Mouse (Mus musculus) neural tube, embryonic 12.5 days (tissue): Measurements from ENCODE around the gene Themis3. TPM values are rescaled to one million over a fixed set of nuclear protein-coding genes. Genes with fewer than 3 reads are reported as not detected.
"Not testable (repeated sequence)": the region's sequence is repeated elsewhere in the genome, so short reads cannot be mapped to it uniquely, and the experiment has no call there.

Experiments
- ATAC-seq: fragments of 200-750 bp; cut with Nextera tagmentation; 2 replicates; pipeline ENCODE4 v1.8.0; 2017; ENCODE audit warnings: low read depth, mild to moderate bottlenecking, moderate TSS enrichment, moderate library complexity; ENCODE audit not compliant: low FRiP score
- H3K27ac ChIP-seq: fragments of 300-500 bp; sonication (generic); 2 replicates; pipeline ENCODE4 v1.5.1; 2016
- H3K27me3 ChIP-seq: fragments of 300-500 bp; sonication (generic); replicated peaks from 2 replicates; pipeline ENCODE4 v1.6.1; 2016; ENCODE audit warnings: mild to moderate bottlenecking
- H3K36me3 ChIP-seq: fragments of 300-500 bp; sonication (generic); 2 replicates; pipeline ENCODE4 v1.6.1; 2016; ENCODE audit warnings: mild to moderate bottlenecking
- H3K4me1 ChIP-seq: fragments of 300-500 bp; sonication (generic); 2 replicates; pipeline ENCODE4 v1.6.1; 2016
- H3K4me2 ChIP-seq: fragments of 300-500 bp; sonication (generic); replicated peaks from 2 replicates; pipeline ENCODE4 v1.6.1; 2016; ENCODE audit warnings: mild to moderate bottlenecking
- H3K4me3 ChIP-seq: fragments of 300-500 bp; sonication (generic); 2 replicates; pipeline ENCODE4 v1.5.1; 2016
- H3K9ac ChIP-seq: fragments of 300-500 bp; sonication (generic); 2 replicates; pipeline ENCODE4 v1.6.1; 2016; ENCODE audit warnings: mild to moderate bottlenecking
- H3K9me3 ChIP-seq: fragments of 300-500 bp; sonication (generic); 2 replicates; pipeline ENCODE4 v1.6.1; 2016; ENCODE audit warnings: mild to moderate bottlenecking
- WGBS: fragments of 180-500 bp; shearing (Covaris S2); methylation state at CpG from one replicate; pipeline ENCODE4 v1.1.7; 2016; 5-methylcytosine and 5-hydroxymethylcytosine counted together
- polyA plus RNA-seq: library from polyadenylated mRNA; unstranded; fragments of >200 nt; fragmentation: Nextera tagmentation; extraction: Ambion mirVana; gene quantifications from 2 replicates; pipeline ENCODE4 v1.2.1, GENCODE M21; 2016

The Themis3 gene
- polyA plus RNA-seq, 1 experiment from 2014 or later = not detected

GRCm38 (mm10) chr17:66532285-66532684 is 62.1 kb downstream of the Themis3 start:
- H3K27ac ChIP-seq = no peak overlapping the region
- ATAC-seq = no peak
- no peak overlapping the region for H3K4me3 ChIP-seq
- 100% methylated on average over 1 of the region's 1 CpGs for WGBS
- H3K9ac ChIP-seq = no peak overlapping the region
- 0 out of 2 replicates have a peak, but pooled peaks cover 6% of the 10 kb centered on the region for H3K9me3 ChIP-seq
- H3K36me3 ChIP-seq = no peaks in the 10 kb centered on the region
- no peaks in the 10 kb centered on the region for H3K4me1 ChIP-seq
- H3K4me2 ChIP-seq = no peak overlapping the region
- no peaks in the 10 kb centered on the region for H3K27me3 ChIP-seq

GRCm38 (mm10) chr17:66523396-66523795 is 71.0 kb downstream of the Themis3 start:
- Histone ChIP-seq H3K9ac (no peak overlapping the region), H3K36me3 (no peaks in the 10 kb centered on the region), H3K4me3 (no peak overlapping the region), H3K4me2 (no peak overlapping the region), H3K27me3 (no peaks in the 10 kb centered on the region), H3K27ac (no peak overlapping the region), H3K9me3 (no peaks in the 10 kb centered on the region), H3K4me1 (peaks cover 6% of the 10 kb centered on the region)
- ATAC-seq = no peak
- WGBS = 80% methylated on average over 5 of the region's 5 CpGs

DNA sequence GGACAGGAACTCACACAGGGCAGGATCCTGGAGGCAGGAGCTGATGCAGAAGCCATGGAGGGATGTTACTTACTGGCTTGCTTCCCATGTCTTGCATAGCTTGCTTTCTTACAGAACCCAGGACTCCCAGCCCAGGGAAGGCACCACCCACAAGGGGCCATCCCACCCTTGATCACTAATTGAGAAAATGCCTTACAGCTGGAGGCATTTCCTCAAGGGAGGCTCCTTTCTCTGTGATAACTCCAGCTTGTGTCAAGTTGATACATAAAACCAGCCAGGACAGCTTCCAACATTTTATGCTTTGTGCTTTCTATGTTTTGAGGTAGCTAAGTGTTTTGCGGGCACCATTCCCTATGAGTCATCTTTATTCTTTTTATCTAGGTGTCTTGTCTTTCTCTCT is 71.8 kb downstream of the Themis3 start:
- H3K27ac ChIP-seq, H3K4me3 ChIP-seq, H3K9ac ChIP-seq, H3K27me3 ChIP-seq, H3K4me2 ChIP-seq, H3K36me3 ChIP-seq, ATAC-seq, H3K9me3 ChIP-seq: not testable (repeated sequence)
- H3K4me1 ChIP-seq = peaks cover 12% of the 10 kb centered on the region
- 88% methylated on average over 1 of the region's 1 CpGs for WGBS

- peak within 1 kb of the TSS; percentile 5; the same call in 1 of the 2 replicates for H3K27ac ChIP-seq
- H3K4me2 ChIP-seq = peak within 1 kb of the TSS; percentile 85
- WGBS = 13% methylated on average over 48 of the region's 71 CpGs
- peak; percentile 96 for ATAC-seq
- no peaks in the 10 kb centered on the region for H3K9me3 ChIP-seq
- no peaks in the 10 kb centered on the region for H3K36me3 ChIP-seq
- H3K9ac ChIP-seq = peak within 1 kb of the TSS; percentile 93
- H3K27me3 ChIP-seq = no peaks in the 10 kb centered on the region
- H3K4me3 ChIP-seq = peak within 1 kb of the TSS; percentile 94
- H3K4me1 ChIP-seq = peaks cover 17% of the 10 kb centered on the region
Measured at GRCm38 (mm10) chr17:66519554-66520553, 74.6 kb downstream of the Themis3 start, which contains the start of gene Rab12. Rab12 (minus strand) TSS chr17:66519729.

GRCm38 (mm10) chr17:66518877-66519553 is 75.4 kb downstream of the Themis3 start:
- H3K27me3 ChIP-seq = no peaks in the 10 kb centered on the region
- peak overlapping the region; percentile 93 for H3K9ac ChIP-seq
- peak; percentile 75 for ATAC-seq
- under 1% methylated on average over 52 of the region's 57 CpGs for WGBS
- no peaks in the 10 kb centered on the region for H3K36me3 ChIP-seq
- H3K9me3 ChIP-seq = no peaks in the 10 kb centered on the region
- H3K4me1 ChIP-seq = peaks cover 17% of the 10 kb centered on the region
- peak overlapping the region; percentile 5; the same call in 1 of the 2 replicates for H3K27ac ChIP-seq
- peak overlapping the region; percentile 85 for H3K4me2 ChIP-seq
- peak overlapping the region; percentile 94 for H3K4me3 ChIP-seq

DNA sequence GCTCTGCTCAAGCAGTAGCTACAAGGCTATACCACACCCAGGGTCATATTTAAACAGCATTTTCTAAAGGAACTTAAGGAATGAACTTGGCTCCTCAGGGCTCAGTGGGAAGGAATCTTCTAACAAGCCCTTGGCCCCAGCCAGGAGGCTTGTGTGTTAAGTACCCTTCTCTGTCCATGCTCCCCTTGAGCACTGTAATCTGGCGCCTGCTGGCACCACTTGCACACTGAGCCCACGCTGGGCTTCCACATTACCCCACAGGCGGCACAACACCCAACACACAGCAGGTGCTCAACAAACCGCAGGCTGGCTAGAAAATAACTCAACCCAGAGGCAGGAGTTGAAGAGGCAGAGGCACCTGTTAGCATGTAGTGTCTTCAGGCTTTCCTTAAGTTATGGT is 77.5 kb downstream of the Themis3 start:
- Histone ChIP-seq H3K36me3 (no peaks in the 10 kb centered on the region), H3K27me3 (no peaks in the 10 kb centered on the region), H3K4me2 (no peak overlapping the region), H3K4me1 (peaks cover 17% of the 10 kb centered on the region), H3K9me3 (no peaks in the 10 kb centered on the region), H3K27ac (no peak overlapping the region), H3K4me3 (no peak overlapping the region), H3K9ac (no peak overlapping the region)
- no peak for ATAC-seq
- 81% methylated on average over 4 of the region's 4 CpGs for WGBS

DNA sequence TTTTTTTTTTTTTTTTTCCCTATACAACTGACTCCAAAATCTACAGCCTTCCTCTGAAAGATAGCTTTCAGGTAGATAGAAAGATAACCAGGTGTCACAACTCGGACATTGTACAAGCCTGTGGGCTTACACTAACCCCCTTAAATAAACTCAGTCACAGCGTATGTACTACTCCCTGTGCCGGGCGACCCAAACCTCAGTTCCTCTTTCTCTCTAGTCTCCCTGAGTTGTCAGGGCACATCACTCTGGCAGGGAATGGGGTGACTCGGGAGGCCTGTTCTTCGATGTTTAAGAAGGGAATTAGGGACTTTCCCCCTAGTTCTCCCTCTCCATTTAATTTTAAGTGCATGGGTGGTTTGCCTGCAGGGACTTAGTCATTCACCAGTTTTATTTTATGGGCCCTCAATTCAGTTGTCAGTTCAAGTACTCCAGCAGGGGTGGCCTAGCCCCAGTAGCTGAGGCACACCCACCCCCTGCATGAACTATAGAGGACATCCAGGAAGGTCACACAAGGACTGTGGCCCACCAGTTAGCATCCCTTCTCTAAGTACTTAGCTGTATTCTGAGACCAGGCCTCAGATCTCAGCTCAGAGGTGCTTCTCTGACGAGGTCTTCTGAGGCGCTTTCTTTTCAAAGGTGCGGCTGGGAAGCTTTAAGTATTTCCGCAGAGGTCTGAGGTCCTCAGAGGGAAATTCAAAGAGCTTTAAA is 80.0 kb downstream of the Themis3 start:
- no peak overlapping the region for H3K9ac ChIP-seq
- H3K9me3 ChIP-seq = no peaks in the 10 kb centered on the region
- H3K27me3 ChIP-seq = no peaks in the 10 kb centered on the region
- no peak overlapping the region for H3K4me2 ChIP-seq
- WGBS = 75% methylated on average over 10 of the region's 10 CpGs
- H3K36me3 ChIP-seq = no peaks in the 10 kb centered on the region
- ATAC-seq = no peak
- peaks cover 15% of the 10 kb centered on the region for H3K4me1 ChIP-seq
- H3K4me3 ChIP-seq = no peak overlapping the region
- H3K27ac ChIP-seq = no peak overlapping the region

GRCm38 (mm10) chr17:66512202-66512956 is 82.0 kb downstream of the Themis3 start:
- ATAC-seq = peak; percentile 42
- Histone ChIP-seq H3K4me1 (peaks cover 3% of the 10 kb centered on the region), H3K4me3 (no peak overlapping the region), H3K4me2 (no peak overlapping the region), H3K27me3 (no peaks in the 10 kb centered on the region), H3K27ac (no peak overlapping the region), H3K9ac (no peak overlapping the region), H3K36me3 (no peaks in the 10 kb centered on the region), H3K9me3 (no peaks in the 10 kb centered on the region)
- whole genome bisulfite sequencing = 76% methylated on average over 15 of the region's 15 CpGs

DNA sequence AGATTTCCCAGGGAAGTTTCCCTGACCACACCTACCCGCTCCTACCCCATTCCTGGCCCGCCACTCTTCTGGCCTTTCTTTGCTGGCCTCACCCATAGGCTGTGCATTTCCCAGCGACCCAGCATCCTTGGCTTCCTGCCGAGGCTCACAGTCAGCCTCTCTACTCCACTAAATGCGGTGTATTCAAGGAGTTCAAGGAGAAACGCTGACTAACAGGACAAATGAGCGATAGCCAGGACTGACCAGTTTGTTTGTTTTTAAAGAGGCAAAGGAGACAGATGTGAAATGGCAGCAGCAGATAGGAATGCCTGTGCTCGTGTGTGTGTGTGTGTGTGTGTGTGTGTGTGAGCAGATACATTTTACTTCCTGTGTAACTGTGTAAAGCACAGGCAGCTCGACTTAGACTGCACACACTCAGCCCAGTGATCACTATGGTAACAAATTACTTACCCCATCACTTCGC is 84.2 kb downstream of the Themis3 start:
- no peak; the same call in 1 of the 2 replicates for ATAC-seq
- Histone ChIP-seq H3K36me3 (peaks cover 7% of the 10 kb centered on the region), H3K27me3 (no peaks in the 10 kb centered on the region), H3K9ac (no peak overlapping the region), H3K4me3 (no peak overlapping the region), H3K9me3 (no peaks in the 10 kb centered on the region), H3K27ac (no peak overlapping the region), H3K4me2 (no peak overlapping the region), H3K4me1 (no peaks in the 10 kb centered on the region; the same call in 1 of the 2 replicates)
- 51% methylated on average over 10 of the region's 10 CpGs for WGBS

DNA sequence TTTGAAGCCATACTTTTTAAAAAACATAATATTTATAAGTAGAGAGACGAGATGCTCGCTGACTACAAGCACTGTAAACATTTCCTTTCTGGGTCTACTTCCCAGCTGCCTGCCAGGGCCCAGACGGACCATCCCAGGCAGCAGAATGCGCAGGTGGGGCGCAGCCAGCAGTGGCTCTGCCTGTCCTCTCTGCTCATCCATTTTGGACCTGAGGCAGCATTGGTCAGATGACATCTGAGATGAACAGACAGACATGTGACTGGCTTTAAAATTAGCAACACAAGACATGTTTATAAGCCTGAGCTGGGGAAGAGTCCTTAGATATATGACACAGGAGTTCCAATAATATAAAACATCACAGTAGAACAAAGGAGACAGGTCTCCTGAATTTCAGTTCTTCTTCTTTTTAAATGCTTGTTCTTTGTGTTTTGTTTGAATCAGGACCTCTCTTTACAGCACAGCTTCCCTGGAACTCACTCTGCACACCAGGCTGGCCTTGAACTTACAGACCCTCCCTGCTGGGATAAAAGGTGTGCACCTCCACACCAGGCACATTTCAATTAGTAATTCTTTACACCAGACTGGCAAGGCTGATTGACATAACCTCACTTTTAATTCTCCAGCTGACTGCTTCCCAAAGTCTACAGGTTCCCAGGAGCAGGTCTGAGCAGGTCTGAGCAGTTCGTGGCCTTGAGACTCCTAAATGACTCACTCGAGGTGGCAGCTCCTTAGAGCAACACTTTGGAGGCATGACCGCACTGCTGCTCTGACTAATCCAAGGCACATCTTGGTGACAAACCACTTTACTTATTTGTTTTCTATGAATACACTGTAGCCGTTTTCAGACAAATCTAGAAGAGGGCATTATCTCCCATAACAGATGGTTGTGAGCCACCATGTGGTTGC is 87.1 kb downstream of the Themis3 start:
- Histone ChIP-seq H3K27me3 (no peaks in the 10 kb centered on the region), H3K9me3 (no peaks in the 10 kb centered on the region), H3K4me2 (no peak overlapping the region), H3K27ac (no peak overlapping the region), H3K36me3 (peaks cover 22% of the 10 kb centered on the region), H3K4me1 (no peaks in the 10 kb centered on the region; the same call in 1 of the 2 replicates), H3K9ac (no peak overlapping the region), H3K4me3 (no peak overlapping the region)
- no peak for ATAC-seq
- WGBS = 88% methylated on average over 9 of the region's 9 CpGs
